Mouse (Mus musculus): ENCODE results near the gene Zfp653.

Gene Zfp653

DNA sequence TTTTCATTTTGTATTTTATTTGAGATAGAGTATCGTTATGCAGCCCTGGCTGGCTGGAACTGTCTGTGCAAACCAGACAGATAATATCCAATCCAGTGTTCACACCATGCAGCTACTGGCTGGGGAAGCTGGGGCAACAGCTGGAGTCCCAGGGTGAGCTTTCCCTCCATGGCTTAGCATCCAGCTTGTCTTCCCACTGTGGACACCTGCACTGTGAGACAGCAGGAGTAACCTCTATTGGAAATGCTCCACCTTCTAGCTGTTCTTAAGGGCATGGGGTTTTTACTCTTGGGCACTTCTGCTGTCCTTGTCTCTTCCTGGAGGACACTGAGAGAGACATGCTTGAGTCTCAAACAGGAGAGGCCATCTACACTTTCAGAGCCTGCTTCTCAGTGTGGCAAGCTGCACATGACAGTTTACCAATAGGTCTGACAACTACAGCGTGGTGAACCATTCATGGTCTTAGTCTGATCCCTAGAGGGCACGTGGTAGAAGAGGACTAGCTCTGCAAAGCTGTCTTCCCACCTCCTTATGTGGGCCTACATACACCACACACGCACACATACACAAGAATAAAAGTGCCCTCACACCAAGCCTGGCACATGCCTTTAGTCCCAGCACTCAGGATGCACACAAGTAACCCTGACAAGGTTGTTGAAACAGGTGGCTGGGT, 1.2 kb downstream of the Zfp653 start:
- DNase-seq (ENCODE audit: low spot score): no peak

DNA sequence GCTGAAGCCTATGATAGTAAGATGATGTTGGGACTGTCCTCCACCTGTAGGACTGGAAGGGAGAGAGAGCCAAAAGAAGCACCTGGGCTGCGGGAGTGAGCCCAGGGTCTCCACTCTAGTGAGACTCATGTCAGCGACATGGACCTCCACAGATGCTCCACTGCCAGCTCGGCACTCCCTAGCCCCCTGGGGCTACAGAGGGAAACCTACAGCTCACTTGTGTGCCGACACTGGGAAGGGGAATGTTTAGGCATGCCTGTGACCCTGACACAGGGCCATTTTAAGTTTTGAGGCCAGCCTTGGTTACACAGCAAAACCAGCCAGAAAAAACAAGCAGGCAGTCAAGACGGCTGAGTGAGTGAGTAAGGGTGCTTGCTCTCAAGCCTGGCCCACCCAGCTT, 4.0 kb downstream of the Zfp653 start:
- DNase-seq (ENCODE audit: low spot score): no peak

GRCm38 (mm10) chr9:22066433-22066832, 4.7 kb downstream of the Zfp653 start:
- peak; percentile 70 for DNase-seq (ENCODE audit: low spot score)

- no peak for DNase-seq (ENCODE audit: low spot score)
Measured at GRCm38 (mm10) chr9:22065642-22066041, 5.5 kb downstream of the Zfp653 start.

DNA sequence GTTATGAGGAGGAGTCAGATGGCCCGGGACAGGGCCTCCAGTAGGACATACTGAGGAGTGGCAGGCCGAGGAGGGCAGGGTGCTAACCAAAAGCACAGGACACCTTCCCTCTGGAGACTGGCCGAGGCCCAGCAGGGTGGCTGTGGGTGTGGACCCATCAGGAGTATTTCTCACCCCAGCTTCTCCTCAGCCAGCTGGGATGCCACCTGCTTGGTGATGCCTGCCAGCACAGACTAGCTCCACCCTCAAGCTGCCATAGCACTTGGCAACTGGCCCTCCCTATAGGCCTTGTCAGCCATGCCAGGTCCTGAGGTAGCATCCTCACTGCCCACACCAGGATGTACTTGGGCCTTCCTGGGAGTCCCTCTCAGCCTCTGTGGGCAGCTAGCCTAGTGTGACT, 6.8 kb downstream of the Zfp653 start:
- no peak for DNase-seq (ENCODE audit: low spot score)

DNA sequence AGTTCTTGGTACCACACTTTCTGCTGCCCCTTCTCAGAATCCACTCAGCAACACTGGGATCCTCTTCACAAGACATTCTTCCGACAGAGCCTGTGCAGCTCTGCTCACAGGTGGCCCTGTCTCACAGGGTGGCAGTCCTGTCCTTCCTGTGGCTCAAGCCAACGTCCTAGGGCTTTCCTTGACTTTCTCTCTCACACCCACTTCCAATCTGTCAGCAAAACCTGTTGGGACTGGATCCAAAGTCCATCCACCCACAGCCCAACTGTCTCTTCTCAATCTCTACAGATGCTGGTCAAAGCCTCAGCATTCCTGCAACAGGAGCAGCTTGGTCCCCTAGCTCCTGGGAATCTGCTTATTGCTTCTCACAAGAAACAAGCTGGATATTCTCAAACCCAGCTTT, 9.8 kb downstream of the Zfp653 start:
- no peak for DNase-seq (ENCODE audit: low spot score)

GRCm38 (mm10) chr9:22058011-22058424, 13.2 kb downstream of the Zfp653 start:
- no peak for DNase-seq (ENCODE audit: low spot score)

DNA sequence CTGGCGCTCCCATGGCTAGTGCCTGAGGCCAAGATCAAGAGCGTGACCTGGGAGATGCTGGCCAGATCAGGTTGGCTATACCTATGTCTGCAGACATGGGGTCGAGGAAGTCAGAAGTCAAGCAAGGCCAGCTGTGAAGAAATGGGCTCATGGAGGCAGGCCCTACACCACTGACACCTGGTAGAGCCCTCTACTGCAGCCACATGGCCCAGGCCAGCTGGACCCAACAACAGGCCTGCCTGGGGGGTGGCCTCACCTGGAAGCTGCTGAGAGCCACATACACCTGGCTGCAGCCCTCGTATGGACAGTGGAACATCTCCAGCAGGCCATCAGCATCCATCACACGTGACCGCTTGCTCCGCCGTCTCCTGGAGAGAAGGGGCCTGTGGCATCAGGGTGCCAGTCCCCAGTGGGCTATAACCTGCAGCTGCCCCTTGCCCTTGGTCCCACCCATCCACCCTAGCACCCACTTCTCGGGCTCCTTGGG, 14.1 kb downstream of the Zfp653 start:
- no peak for DNase-seq (ENCODE audit: low spot score)

- no peak for DNase-seq (ENCODE audit: low spot score)
Measured at GRCm38 (mm10) chr9:22056303-22056910, 14.8 kb downstream of the Zfp653 start.

GRCm38 (mm10) chr9:22055713-22056112, 15.5 kb downstream of the Zfp653 start:
- no peak for DNase-seq (ENCODE audit: low spot score)

- DNase-seq (ENCODE audit: low spot score): peak; percentile 85
Measured at GRCm38 (mm10) chr9:22054411-22055076, 16.6 kb downstream of the Zfp653 start.

DNA sequence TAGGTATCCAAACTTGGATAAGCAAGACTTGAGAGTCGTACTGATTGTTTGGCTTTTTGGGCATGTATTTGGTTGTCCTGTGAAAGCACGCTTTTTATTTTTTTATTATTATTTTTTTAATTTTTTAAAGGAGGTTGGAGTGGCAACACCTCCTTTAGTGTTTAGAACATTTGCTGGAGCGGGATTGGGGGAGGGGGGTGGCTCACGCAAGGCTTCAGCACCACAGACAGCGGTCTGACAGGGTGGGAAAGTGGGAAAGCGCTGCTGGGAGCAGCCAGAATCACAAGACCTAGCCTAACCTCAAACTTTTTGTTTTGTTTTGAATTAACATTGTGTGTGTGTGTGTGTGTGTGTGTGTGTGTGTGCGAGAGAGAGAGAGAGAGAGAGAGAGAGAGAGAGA, 17.5 kb downstream of the Zfp653 start:
- no peak for DNase-seq (ENCODE audit: low spot score)

- peak; percentile 80 for DNase-seq (ENCODE audit: low spot score)
Measured at GRCm38 (mm10) chr9:22051958-22052254, 19.3 kb downstream of the Zfp653 start, which contains the start of gene Elavl3. Gene Elavl3 (minus strand): TSS chr9:22052023.

GRCm38 (mm10) chr9:22051161-22051957, 19.8 kb downstream of the Zfp653 start:
- peak; percentile 43 for DNase-seq (ENCODE audit: low spot score)

DNA sequence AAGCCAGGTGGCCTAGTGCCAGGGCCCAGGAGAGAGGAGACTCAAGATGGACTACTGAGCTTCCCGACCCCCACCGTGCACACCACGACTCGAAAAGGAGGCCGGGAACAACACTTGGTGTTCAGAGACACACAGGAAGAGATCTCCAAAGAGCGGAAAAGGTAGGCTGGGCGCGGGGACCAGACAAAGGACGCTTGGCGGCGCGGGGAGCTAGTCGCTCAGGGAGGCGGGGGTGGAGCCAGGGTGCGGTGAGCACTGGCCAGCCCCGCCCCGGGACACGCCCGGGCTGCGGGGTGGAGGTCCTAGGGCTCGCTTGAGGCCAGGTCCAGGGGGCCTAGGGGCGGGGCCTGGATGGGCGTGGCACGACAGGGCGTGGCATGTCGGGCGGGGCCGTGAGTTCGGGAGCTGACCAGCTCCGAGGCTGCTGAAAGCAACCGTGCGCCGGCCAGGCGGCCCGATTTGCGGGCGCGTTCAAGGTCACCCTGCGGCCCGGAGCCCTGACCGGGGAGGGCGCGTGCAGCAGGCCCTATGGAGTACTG, 20.8 kb downstream of the Zfp653 start:
- peak; percentile 75 for DNase-seq (ENCODE audit: low spot score)

- peak; percentile 47 for DNase-seq (ENCODE audit: low spot score)
Measured at GRCm38 (mm10) chr9:22049721-22050270, 21.4 kb downstream of the Zfp653 start.

- peak; percentile 44 for DNase-seq (ENCODE audit: low spot score)
Measured at GRCm38 (mm10) chr9:22049315-22049714, 21.9 kb downstream of the Zfp653 start.

- DNase-seq (ENCODE audit: low spot score): no peak
Measured at GRCm38 (mm10) chr9:22047329-22047728, 23.8 kb downstream of the Zfp653 start.

DNA sequence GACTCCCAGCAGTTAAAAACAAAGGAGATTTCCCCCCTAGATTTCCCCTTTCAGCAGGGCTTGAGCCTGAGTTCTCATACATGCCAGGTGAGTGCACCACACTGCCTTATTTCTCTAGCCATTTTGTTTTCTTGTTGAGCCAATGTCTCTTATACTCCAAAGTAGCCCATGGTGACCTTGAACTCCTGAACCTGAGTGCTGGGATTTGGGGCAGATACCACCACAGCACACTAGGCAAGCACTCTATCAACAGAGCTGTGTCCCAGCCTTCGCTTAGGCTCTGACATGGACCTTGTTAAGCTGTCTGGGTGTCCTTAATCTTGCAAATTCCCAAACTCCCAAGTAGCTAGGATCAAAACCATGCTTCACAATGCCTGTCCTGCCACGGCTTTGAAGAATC, 29.3 kb downstream of the Zfp653 start:
- DNase-seq (ENCODE audit: low spot score): no peak

DNA sequence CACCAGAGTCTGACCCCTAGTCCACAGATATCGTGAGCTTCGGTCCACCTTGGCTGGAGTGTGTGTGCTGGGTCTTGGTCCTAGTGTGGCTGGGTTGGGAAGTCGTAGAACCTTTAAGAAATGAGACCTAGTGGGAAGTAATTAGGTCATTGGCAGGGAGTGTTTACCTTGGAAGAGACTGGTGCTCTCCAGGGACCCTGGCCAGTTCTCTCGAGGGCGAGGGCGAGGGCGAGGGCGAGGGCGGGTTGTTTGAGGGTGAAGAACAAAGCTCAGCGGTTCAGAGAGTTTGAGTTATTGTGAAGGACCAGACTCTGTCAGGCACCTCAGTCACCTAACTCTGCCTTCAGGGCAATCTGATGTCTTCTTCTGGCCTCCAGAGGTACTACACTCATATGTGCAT, 33.4 kb downstream of the Zfp653 start:
- no peak for DNase-seq (ENCODE audit: low spot score)

GRCm38 (mm10) chr9:22035300-22036044, 35.7 kb downstream of the Zfp653 start:
- peak; percentile 68 for DNase-seq (ENCODE audit: low spot score)

All from retina, embryonic 14.5 days (tissue).